Mouse (Mus musculus) forebrain, embryonic 12.5 days (tissue): ENCODE measurements at regions not wholly inside any gene's neighbourhood (a gene's known extent, or its start where the extent isn't known, plus 50 kb on each side); places are given as distances from the start of the nearest gene placed in this dataset.

ENCODE experiments used
- ATAC-seq: fragments of 200-750 bp; cut with Nextera tagmentation; 2 replicates; pipeline ENCODE4 v1.8.0; 2017; ENCODE audit warnings: moderate TSS enrichment; ENCODE audit not compliant: low FRiP score
- H3K27ac ChIP-seq: fragments of 300-500 bp; sonication (generic); 2 replicates; pipeline ENCODE4 v1.5.1; 2016; ENCODE audit warnings: mild to moderate bottlenecking
- H3K27me3 ChIP-seq: fragments of 300-500 bp; sonication (generic); 2 replicates; pipeline ENCODE4 v1.6.1; 2016; ENCODE audit warnings: mild to moderate bottlenecking
- H3K36me3 ChIP-seq: fragments of 300-500 bp; sonication (generic); replicated peaks from 2 replicates; pipeline ENCODE4 v1.6.1; 2016; ENCODE audit warnings: mild to moderate bottlenecking
- H3K4me1 ChIP-seq: fragments of 300-500 bp; sonication (generic); 2 replicates; pipeline ENCODE4 v1.6.1; 2016
- H3K4me2 ChIP-seq: fragments of 300-500 bp; sonication (generic); 2 replicates; pipeline ENCODE4 v1.6.1; 2016; ENCODE audit warnings: mild to moderate bottlenecking, moderate library complexity
- H3K4me3 ChIP-seq: fragments of 300-500 bp; sonication (generic); replicated peaks from 2 replicates; pipeline ENCODE4 v1.5.1; 2016; ENCODE audit warnings: mild to moderate bottlenecking
- H3K9ac ChIP-seq: fragments of 300-500 bp; sonication (generic); 2 replicates; pipeline ENCODE4 v1.6.1; 2016; ENCODE audit warnings: mild to moderate bottlenecking
- H3K9me3 ChIP-seq: fragments of 300-500 bp; sonication (generic); 2 replicates; pipeline ENCODE4 v1.6.1; 2016
- WGBS: fragments of 180-500 bp; shearing (Covaris S2); methylation state at CpG from one replicate; pipeline ENCODE4 v1.1.7; 2016; 5-methylcytosine and 5-hydroxymethylcytosine counted together

GRCm38 (mm10) chr13:118480237-118480636 lies 93.2 kb upstream of the Mrps30 start:
- WGBS: 82% methylated on average over 1 of the region's 1 CpGs
- H3K36me3 ChIP-seq: no peaks in the 10 kb centered on the region
- no peaks in the 10 kb centered on the region for H3K4me1 ChIP-seq
- no peak overlapping the region for H3K27ac ChIP-seq
- H3K4me2 ChIP-seq: no peak overlapping the region
- H3K9me3 ChIP-seq: no peaks in the 10 kb centered on the region
- no peak overlapping the region for H3K4me3 ChIP-seq
- ATAC-seq: no peak
- H3K9ac ChIP-seq: no peak overlapping the region
- no peaks in the 10 kb centered on the region for H3K27me3 ChIP-seq

GRCm38 (mm10) chr13:118478487-118478886 lies 91.4 kb upstream of the Mrps30 start:
- Histone ChIP-seq H3K9me3 (no peaks in the 10 kb centered on the region), H3K4me3 (no peak overlapping the region), H3K36me3 (no peaks in the 10 kb centered on the region), H3K27ac (no peak overlapping the region), H3K27me3 (no peaks in the 10 kb centered on the region), H3K9ac (no peak overlapping the region), H3K4me2 (no peak overlapping the region), H3K4me1 (no peaks in the 10 kb centered on the region)
- ATAC-seq: no peak
- 78% methylated on average over 1 of the region's 1 CpGs for WGBS

DNA sequence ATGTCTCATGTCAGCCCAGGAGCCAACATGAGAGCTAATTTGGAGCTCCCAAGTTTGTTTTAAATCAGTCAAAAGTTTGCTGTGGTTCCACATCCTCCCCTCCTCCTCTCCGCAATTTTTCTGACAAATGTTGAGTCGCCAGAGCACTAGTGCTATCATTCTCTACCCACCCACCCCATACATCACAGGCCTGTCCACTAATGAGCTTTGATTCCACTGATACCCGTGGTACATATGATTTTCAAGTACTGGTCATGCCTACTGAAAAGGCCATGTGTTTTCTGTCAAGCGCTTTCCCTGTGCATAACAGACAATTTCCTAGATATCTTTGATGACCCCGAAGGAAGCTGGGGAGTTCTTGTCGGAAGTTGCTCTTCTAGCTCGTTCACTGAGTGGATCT lies 85.5 kb upstream of the Mrps30 start:
- Histone ChIP-seq H3K4me1 (no peaks in the 10 kb centered on the region), H3K9ac (no peak overlapping the region), H3K4me3 (no peak overlapping the region), H3K27ac (no peak overlapping the region), H3K36me3 (no peaks in the 10 kb centered on the region), H3K27me3 (no peaks in the 10 kb centered on the region), H3K9me3 (no peaks in the 10 kb centered on the region), H3K4me2 (no peak overlapping the region)
- no peak for ATAC-seq
- WGBS: 85% methylated on average over 7 of the region's 7 CpGs

DNA sequence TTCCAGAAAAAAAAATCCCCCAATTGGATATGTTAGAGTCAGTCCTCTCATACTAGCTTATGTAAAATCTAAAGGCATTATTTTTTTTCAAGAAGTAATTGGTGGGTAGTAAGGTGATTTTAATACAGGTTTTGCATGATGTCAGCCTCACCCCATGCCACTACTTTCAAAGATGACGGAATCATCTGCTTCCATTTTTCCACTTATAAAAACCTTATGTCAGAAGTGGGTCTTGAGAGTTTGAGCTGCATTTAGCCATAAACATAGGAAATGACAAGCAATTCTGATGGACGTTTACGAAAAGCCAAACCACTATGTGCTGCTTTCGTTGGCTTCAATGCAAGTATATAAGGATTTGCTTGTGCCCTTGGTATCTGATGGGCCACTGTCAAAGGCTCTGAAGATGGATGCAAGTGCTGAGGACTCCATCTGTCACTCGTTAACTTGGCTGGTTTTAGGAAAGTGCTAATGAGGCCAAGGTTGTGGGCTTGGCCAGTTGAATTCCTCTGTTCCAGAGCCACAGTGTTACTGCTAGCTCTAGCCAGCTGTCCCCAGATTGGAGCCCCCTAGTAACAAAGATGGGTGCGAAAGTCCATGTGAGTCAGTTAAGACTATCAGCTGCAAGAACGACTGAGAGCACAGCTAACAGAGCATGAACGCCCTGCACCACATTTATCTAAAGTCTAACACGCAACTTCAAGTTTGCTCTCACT lies 72.8 kb upstream of the Mrps30 start:
- no peak for ATAC-seq
- H3K9ac ChIP-seq: no peak overlapping the region

GRCm38 (mm10) chr13:118448977-118449705 lies 62.1 kb upstream of the Mrps30 start:
- ATAC-seq: no peak
- Histone ChIP-seq H3K4me3 (no peak overlapping the region), H3K27ac (no peak overlapping the region), H3K27me3 (no peaks in the 10 kb centered on the region), H3K36me3 (no peaks in the 10 kb centered on the region), H3K4me1 (no peaks in the 10 kb centered on the region), H3K4me2 (no peak overlapping the region), H3K9ac (no peak overlapping the region), H3K9me3 (no peaks in the 10 kb centered on the region)
- WGBS: 51% methylated on average over 6 of the region's 6 CpGs

More for the DNA sequence above, 72.8 kb upstream of the Mrps30 start:
- Histone ChIP-seq H3K27me3 (no peaks in the 10 kb centered on the region), H3K9me3 (no peaks in the 10 kb centered on the region), H3K4me3 (no peak overlapping the region), H3K36me3 (no peaks in the 10 kb centered on the region), H3K27ac (no peak overlapping the region), H3K4me2 (no peak overlapping the region), H3K4me1 (no peaks in the 10 kb centered on the region)
- WGBS: 83% methylated on average over 9 of the region's 9 CpGs

GRCm38 (mm10) chr13:118441322-118442064 lies 54.4 kb upstream of the Mrps30 start:
- WGBS: 92% methylated on average over 5 of the region's 5 CpGs
- no peak for ATAC-seq
- H3K4me1 ChIP-seq: no peaks in the 10 kb centered on the region

More at GRCm38 (mm10) chr13:118441322-118442064, 54.4 kb upstream of the Mrps30 start:
- H3K36me3 ChIP-seq: no peaks in the 10 kb centered on the region
- H3K4me2 ChIP-seq: no peak overlapping the region
- no peak overlapping the region for H3K4me3 ChIP-seq
- H3K9me3 ChIP-seq: no peaks in the 10 kb centered on the region
- H3K9ac ChIP-seq: no peak overlapping the region
- no peaks in the 10 kb centered on the region for H3K27me3 ChIP-seq
- H3K27ac ChIP-seq: no peak overlapping the region
